Mouse (Mus musculus) c-Kit-positive CD71-positive TER-119-positive erythroid progenitor cells, embryonic 14.5 days (primary cell): ENCODE measurements around the gene Wfdc1.

Experiments used
- DNase-seq: peaks from one replicate; pipeline ENCODE4 v3.0.0-alpha.2; 2013; ENCODE audit warnings: low spot score

The Wfdc1 gene

GRCm38 (mm10) chr8:119737093-119737900, 71.1 kb downstream of the Wfdc1 start:
- DNase-seq = no peak
